Mouse (Mus musculus) forebrain, embryonic 16.5 days (tissue): Measurements from ENCODE around the gene Gm45140. TPM values are rescaled to one million over a fixed set of nuclear protein-coding genes. Genes with fewer than 3 reads are reported as not detected.

Experiments used
- ATAC-seq: fragments of 200-750 bp; cut with Nextera tagmentation; 2 replicates; pipeline ENCODE4 v1.8.0; 2017; ENCODE audit warnings: mild to moderate bottlenecking, moderate library complexity
- H3K27ac ChIP-seq: fragments of 300-500 bp; sonication (generic); 2 replicates; pipeline ENCODE4 v1.5.1; 2014; ENCODE audit warnings: low read length, control low read depth
- H3K27me3 ChIP-seq: fragments of 300-500 bp; sonication (generic); replicated peaks from 2 replicates; pipeline ENCODE4 v1.6.1; 2014; ENCODE audit warnings: low read length; ENCODE audit not compliant: control insufficient read depth, insufficient read depth
- H3K36me3 ChIP-seq: fragments of 300-500 bp; sonication (generic); 2 replicates; pipeline ENCODE4 v1.6.1; 2014; ENCODE audit not compliant: control insufficient read depth, insufficient read depth
- H3K4me1 ChIP-seq: fragments of 300-500 bp; sonication (generic); replicated peaks from 2 replicates; pipeline ENCODE4 v1.6.1; 2014; ENCODE audit warnings: low read length; ENCODE audit not compliant: control insufficient read depth, insufficient read depth
- H3K4me2 ChIP-seq: fragments of 300-500 bp; sonication (generic); 2 replicates; pipeline ENCODE4 v1.6.1; 2014; ENCODE audit warnings: mild to moderate bottlenecking, low read length, control low read depth
- H3K4me3 ChIP-seq: fragments of 300-500 bp; sonication (generic); replicated peaks from 2 replicates; pipeline ENCODE4 v1.5.1; 2014; ENCODE audit warnings: mild to moderate bottlenecking, low read length, control low read depth
- H3K9ac ChIP-seq: fragments of 300-500 bp; sonication (generic); replicated peaks from 2 replicates; pipeline ENCODE4 v1.6.1; 2014; ENCODE audit warnings: low read depth, low read length, control low read depth
- H3K9me3 ChIP-seq: fragments of 300-500 bp; sonication (generic); 2 replicates; pipeline ENCODE4 v1.6.1; 2016; ENCODE audit warnings: low read length; ENCODE audit not compliant: control insufficient read depth
- WGBS: fragments of 180-500 bp; shearing (Covaris S2); extraction: QIAGEN DNeasy Blood & Tissue Kit; methylation state at CpG from one replicate; pipeline ENCODE4 v1.1.7; 2014; 5-methylcytosine and 5-hydroxymethylcytosine counted together
- polyA plus RNA-seq: library from polyadenylated mRNA; unstranded; fragments of >200 nt; fragmentation: Nextera tagmentation; extraction: Ambion mirVana; gene quantifications from 2 replicates; pipeline ENCODE4 v1.2.1, GENCODE M21; 2015

Gene Gm45140
- polyA plus RNA-seq, 1 experiment from 2014 or later, result 2.5 TPM

DNA sequence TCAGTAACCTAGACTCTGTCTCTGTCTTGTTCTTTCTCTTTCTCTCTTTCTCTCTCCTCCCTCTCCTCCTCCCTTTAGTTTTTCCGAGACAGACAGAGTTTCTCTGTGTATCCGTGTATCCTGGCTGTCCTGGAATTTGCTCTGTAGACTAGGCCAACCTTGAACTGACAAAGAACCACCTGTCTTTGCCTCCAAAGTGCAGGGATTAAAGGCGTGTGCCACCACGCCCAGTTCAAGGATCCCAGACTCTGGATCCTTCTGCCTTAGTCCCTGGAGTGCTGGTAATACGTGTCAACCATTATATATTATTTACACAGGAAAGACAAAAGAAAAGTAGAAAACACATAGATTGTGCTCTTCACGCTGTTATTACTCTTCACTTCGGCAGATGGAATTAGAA lies 35.6 kb upstream of the Gm45140 start:
- H3K4me3 ChIP-seq, result no peak overlapping the region
- no peaks in the 10 kb centered on the region for H3K4me1 ChIP-seq
- no peaks in the 10 kb centered on the region for H3K9me3 ChIP-seq
- WGBS, result 89% methylated on average over 7 of the region's 7 CpGs
- no peak overlapping the region for H3K9ac ChIP-seq
- H3K27me3 ChIP-seq, result no peaks in the 10 kb centered on the region
- H3K36me3 ChIP-seq, result no peaks in the 10 kb centered on the region
- H3K4me2 ChIP-seq, result no peak overlapping the region
- no peak overlapping the region for H3K27ac ChIP-seq
- ATAC-seq, result no peak

DNA sequence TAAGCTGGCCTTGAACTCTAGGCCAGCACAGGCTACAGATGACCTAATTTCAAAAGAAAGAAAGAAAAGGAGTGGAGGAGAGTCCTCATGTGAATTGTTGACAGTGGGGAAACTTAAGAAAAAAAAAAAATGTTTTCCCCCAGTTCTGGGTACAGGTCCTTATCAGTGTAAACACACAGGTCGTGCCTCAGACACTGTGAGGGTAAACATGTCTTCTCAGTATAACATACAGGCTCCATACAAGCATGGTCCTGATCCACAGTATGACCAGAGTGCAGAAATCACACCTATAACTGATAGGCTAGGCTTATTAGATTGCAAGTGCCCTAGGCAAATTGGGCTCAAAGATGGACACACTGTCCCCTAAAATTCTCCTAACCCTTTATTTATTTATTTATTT lies 34.8 kb upstream of the Gm45140 start:
- no peak overlapping the region for H3K27ac ChIP-seq
- H3K4me2 ChIP-seq, result no peak overlapping the region
- no peak overlapping the region for H3K9ac ChIP-seq
- H3K4me3 ChIP-seq, result no peak overlapping the region
- no peaks in the 10 kb centered on the region for H3K27me3 ChIP-seq
- no peak for ATAC-seq
- H3K9me3 ChIP-seq, result no peaks in the 10 kb centered on the region
- WGBS, result 76% methylated on average over 1 of the region's 1 CpGs
- H3K4me1 ChIP-seq, result no peaks in the 10 kb centered on the region
- no peaks in the 10 kb centered on the region for H3K36me3 ChIP-seq

DNA sequence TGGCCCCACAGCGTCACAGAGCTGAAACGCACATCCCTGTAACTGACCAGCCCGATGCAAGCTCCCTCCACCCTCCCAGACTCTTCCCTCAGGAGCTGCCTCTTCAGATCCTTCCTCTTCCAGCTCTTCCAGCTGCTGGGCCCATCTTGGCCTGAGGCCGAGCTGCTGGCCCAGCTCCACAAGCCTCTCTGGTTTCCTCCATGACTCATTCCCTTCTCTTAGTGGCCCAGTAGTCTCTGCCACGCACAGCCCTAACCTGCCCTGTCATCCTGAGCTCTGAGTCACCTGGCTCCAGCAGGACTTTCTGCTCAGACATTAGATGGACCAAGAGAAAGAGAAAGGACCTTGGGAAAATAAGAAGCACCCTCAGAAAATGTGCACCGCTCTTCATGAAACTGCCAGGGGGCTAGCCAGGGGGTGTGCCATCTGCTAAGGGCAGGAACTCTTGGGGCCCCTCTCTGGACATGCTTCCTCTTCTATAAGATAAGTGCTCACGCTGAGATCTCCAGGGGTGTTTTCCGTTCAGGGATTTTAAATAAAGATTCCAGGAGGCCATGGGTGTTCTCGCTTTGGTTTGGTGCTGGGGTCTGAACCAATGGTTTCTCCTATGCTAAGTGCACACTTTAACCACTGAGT lies 33.4 kb upstream of the Gm45140 start:
- H3K9me3 ChIP-seq, result no peaks in the 10 kb centered on the region
- H3K9ac ChIP-seq, result no peak overlapping the region
- H3K4me2 ChIP-seq, result no peak overlapping the region
- H3K4me1 ChIP-seq, result no peaks in the 10 kb centered on the region
- H3K27me3 ChIP-seq, result no peaks in the 10 kb centered on the region
- no peak overlapping the region for H3K4me3 ChIP-seq
- ATAC-seq, result no peak
- H3K36me3 ChIP-seq, result no peaks in the 10 kb centered on the region
- H3K27ac ChIP-seq, result no peak overlapping the region
- 74% methylated on average over 9 of the region's 9 CpGs for WGBS

DNA sequence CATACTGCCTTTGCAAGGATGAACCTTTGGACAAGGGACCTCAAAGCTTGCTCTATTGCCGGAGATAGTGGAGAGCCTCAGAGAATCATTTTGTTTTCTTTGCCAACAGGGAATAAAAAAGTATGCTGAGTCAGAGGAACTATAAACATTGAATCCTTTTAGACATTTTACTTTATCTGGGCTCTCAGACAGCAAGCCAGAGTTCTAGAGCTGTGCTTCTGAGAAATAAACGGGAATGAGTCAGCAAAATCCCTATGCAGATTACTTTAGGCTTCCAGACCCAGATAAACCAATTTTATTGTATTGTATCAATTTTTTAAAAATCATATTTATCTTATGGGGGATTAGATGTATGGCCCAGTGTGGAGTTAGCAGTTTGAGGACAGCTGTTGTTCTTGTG lies 31.7 kb upstream of the Gm45140 start:
- 86% methylated on average over 2 of the region's 2 CpGs for WGBS
- Histone ChIP-seq H3K27ac (no peak overlapping the region), H3K4me2 (no peak overlapping the region), H3K36me3 (no peaks in the 10 kb centered on the region), H3K4me1 (no peaks in the 10 kb centered on the region), H3K4me3 (no peak overlapping the region), H3K27me3 (no peaks in the 10 kb centered on the region), H3K9me3 (no peaks in the 10 kb centered on the region), H3K9ac (no peak overlapping the region)
- ATAC-seq, result no peak

DNA sequence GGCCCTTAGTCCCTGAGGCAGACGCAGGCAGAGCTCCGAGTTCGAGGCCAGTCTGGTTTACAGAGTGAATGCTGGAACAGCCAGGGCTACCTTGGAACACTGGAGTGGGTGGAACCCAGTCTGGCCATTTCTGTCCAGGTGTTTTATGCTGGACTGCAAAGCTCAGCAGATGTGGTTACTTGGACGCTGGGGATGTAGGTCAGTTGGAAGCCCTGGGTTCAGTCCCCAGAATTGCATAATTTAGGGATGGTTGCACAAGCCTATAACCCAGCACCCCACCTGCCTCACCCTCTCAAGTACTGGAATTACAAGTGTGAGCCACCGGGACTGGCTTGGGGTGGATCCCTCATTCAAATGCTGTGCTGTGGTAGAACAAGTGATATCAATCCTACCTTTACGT lies 30.6 kb upstream of the Gm45140 start:
- no peak for ATAC-seq
- H3K9ac ChIP-seq, result no peak overlapping the region

DNA sequence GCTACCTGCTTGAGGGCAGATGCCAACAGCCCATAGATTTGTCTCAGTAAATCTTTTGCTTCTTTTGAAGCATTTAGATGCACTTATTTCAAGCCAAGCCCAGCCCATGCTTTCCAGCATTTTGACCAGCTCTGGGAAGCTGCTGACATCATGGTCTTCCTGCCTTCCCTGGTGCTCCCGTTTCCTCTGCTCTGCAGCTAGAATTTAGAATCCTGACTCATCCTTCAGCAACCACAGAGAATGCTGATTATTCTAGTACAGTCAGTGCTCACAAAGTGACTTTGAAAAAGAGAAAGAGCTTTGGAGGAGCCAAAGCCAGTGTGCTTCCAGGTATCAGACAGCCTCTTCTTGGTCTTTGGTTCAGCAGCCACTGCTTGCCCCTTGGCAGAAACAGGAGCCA lies 21.5 kb upstream of the Gm45140 start:
- Histone ChIP-seq H3K4me3 (no peak overlapping the region), H3K9ac (no peak overlapping the region), H3K4me2 (no peak overlapping the region), H3K9me3 (no peaks in the 10 kb centered on the region), H3K36me3 (no peaks in the 10 kb centered on the region), H3K27ac (no peak overlapping the region), H3K4me1 (no peaks in the 10 kb centered on the region), H3K27me3 (no peaks in the 10 kb centered on the region)
- 64% methylated on average over 1 of the region's 1 CpGs for WGBS
- no peak for ATAC-seq

More for the DNA sequence above, 30.6 kb upstream of the Gm45140 start:
- Histone ChIP-seq H3K36me3 (no peaks in the 10 kb centered on the region), H3K4me3 (no peak overlapping the region), H3K27ac (no peak overlapping the region), H3K4me2 (no peak overlapping the region), H3K4me1 (no peaks in the 10 kb centered on the region), H3K27me3 (no peaks in the 10 kb centered on the region), H3K9me3 (no peaks in the 10 kb centered on the region)
- WGBS, result 92% methylated on average over 6 of the region's 6 CpGs

DNA sequence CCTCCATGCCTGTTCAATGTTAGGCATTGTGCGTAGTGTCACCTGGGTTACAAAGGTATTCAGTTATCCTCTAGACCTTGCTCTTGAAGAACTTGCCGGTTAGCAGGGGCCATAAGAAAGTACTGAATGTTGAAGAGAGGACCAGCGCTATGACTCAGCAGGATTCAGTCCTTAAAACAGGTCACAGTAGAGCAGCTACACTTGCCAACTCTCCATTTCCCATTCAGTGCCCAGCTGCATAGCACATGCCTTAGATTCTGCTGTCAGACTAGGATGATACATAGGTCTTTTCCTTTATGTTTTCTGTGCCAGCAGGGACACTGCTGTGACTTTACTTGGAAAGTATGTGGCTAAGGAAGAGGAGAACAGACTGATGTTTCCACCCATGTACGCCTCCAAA lies 17.9 kb upstream of the Gm45140 start:
- H3K4me2 ChIP-seq, result no peak overlapping the region
- H3K4me1 ChIP-seq, result peaks cover 11% of the 10 kb centered on the region
- 83% methylated on average over 4 of the region's 4 CpGs for WGBS
- H3K27me3 ChIP-seq, result no peaks in the 10 kb centered on the region
- 0 out of 2 replicates have a peak, but pooled peaks cover 2% of the 10 kb centered on the region for H3K36me3 ChIP-seq
- H3K27ac ChIP-seq, result no peak overlapping the region
- no peak for ATAC-seq
- no peaks in the 10 kb centered on the region for H3K9me3 ChIP-seq
- H3K9ac ChIP-seq, result no peak overlapping the region
- H3K4me3 ChIP-seq, result no peak overlapping the region

DNA sequence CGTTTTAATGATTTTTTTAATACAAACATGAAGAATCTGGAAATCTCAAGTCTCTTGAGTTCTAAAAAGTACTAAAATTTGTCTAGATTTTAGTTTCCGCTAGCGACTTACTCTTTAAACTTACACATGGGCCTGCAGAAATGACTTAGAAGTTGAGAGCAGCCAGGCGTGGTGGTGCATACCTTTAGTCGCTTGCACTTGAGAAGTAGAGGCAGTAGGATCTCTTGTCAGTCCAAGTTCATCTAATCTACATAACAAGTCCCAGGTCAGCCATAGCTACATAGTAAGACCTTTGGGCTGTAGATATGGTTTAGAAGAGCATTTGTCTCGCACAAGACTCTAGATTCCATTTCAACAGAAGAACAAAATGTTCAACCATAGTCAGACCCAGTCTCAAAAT lies 16.3 kb upstream of the Gm45140 start:
- no peak overlapping the region for H3K9ac ChIP-seq
- H3K4me2 ChIP-seq, result no peak overlapping the region
- no peak overlapping the region for H3K27ac ChIP-seq
- 86% methylated on average over 6 of the region's 6 CpGs for WGBS
- no peak for ATAC-seq
- H3K4me3 ChIP-seq, result no peak overlapping the region
- peaks cover 23% of the 10 kb centered on the region for H3K4me1 ChIP-seq
- H3K9me3 ChIP-seq, result no peaks in the 10 kb centered on the region
- H3K36me3 ChIP-seq, result 0 out of 2 replicates have a peak, but pooled peaks cover 2% of the 10 kb centered on the region
- no peaks in the 10 kb centered on the region for H3K27me3 ChIP-seq

DNA sequence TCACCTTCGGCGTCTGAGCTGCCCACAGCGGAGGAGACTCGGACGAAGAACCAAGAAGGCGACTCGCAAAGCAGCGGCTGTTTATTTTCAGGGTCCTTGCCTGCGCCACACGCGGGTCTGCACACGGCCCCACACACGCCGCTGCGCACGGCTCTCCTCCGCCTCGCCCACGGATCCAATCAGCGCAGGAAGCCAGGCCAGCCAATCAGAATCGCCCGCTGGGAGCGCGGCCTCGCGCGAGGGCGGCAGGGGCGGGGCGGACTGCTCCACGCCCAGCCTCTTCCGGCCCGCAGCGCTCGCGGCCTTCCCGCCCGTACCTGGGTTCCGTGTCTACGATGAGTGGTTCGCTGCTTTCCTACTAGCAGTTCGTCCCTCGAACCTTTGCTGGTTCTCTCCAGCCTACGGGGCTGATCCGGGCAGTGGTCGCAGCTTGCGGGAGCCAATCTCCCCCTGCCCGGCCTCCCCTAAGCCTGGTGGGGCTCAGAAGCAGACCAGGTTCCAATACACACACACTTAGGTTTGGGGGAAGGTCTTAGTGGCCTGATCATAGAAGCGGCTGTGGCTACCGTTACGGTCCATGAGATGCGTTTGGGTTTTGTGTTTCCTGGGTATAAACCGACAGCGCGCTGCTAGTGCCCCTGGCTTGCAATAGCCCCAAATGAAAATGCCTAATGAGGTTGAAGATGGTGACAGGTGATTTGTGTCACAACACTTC lies 15.5 kb upstream of the Gm45140 start, which contains the start of gene Cnbp:
Gene Cnbp (minus strand): TSS at position 207 of the 715 bp plus-strand sequence.
- peak; percentile 99 for ATAC-seq
- Histone ChIP-seq H3K27me3 (no peaks in the 10 kb centered on the region), H3K9ac (peak within 1 kb of the TSS; percentile 97), H3K4me3 (peak within 1 kb of the TSS; percentile 100), H3K4me2 (peak within 1 kb of the TSS; percentile 89), H3K27ac (peak within 1 kb of the TSS; percentile 93), H3K4me1 (peaks cover 25% of the 10 kb centered on the region), H3K36me3 (0 out of 2 replicates have a peak, but pooled peaks cover 2% of the 10 kb centered on the region), H3K9me3 (no peaks in the 10 kb centered on the region)
- under 1% methylated on average over 55 of the region's 55 CpGs for WGBS
